Mouse (Mus musculus) spleen, adult 2 months (tissue): Measurements from ENCODE around the gene Auts2. TPM values are rescaled to one million over a fixed set of nuclear protein-coding genes. Genes with fewer than 3 reads are reported as not detected.

Experiments
- DNase-seq, 2 experiments: peaks; one replicate each; pipeline versions ENCODE4 v3.0.0 to v3.0.0-alpha.2; 2012 to 2021; ENCODE audit warnings: low spot score in 2 of 2, low read depth in 1 of 2
- H3K27ac ChIP-seq: fragments of 200-500 bp; 2 replicates; pipeline ENCODE4 v1.5.1; 2012; ENCODE audit warnings: low read length, inconsistent platforms; ENCODE audit not compliant: insufficient read depth
- H3K27me3 ChIP-seq: fragments of 200-500 bp; 2 replicates; pipeline ENCODE4 v1.6.1; 2012; ENCODE audit warnings: mild to moderate bottlenecking, moderate library complexity, low read length, inconsistent platforms; ENCODE audit not compliant: control insufficient read depth, insufficient read depth
- H3K36me3 ChIP-seq: fragments of 200-500 bp; 2 replicates; pipeline ENCODE4 v1.6.1; 2012; ENCODE audit warnings: mild to moderate bottlenecking, low read length, inconsistent platforms; ENCODE audit not compliant: control insufficient read depth, insufficient read depth
- H3K4me1 ChIP-seq: fragments of 200-500 bp; 2 replicates; pipeline ENCODE4 v1.6.1; 2011; ENCODE audit warnings: inconsistent platforms; ENCODE audit not compliant: control insufficient read depth, insufficient read depth, insufficient read length
- H3K4me3 ChIP-seq: fragments of 200-500 bp; 2 replicates; pipeline ENCODE4 v1.5.1; 2011; ENCODE audit warnings: mild to moderate bottlenecking, inconsistent platforms; ENCODE audit not compliant: insufficient read depth, insufficient read length; ENCODE audit errors: extremely low read depth
- CTCF ChIP-seq: fragments of 200-500 bp; IDR thresholded peaks from 2 replicates; pipeline ENCODE4 v1.5.1; 2011; ENCODE audit warnings: mild to moderate bottlenecking, inconsistent platforms; ENCODE audit not compliant: insufficient read depth, insufficient read length, insufficient replicate concordance; ENCODE audit errors: extremely low read depth
- POLR2A ChIP-seq: fragments of 200-500 bp; IDR thresholded peaks from 2 replicates; pipeline ENCODE4 v1.6.1; 2011; ENCODE audit warnings: low read depth, low read length, inconsistent platforms
- WGBS: fragments of 180-500 bp; shearing (Covaris S2); methylation state at CpG from one replicate; pipeline ENCODE4 v1.1.7; 2018; 5-methylcytosine and 5-hydroxymethylcytosine counted together
- polyA plus RNA-seq: library from polyadenylated mRNA; depleted of rRNA; stranded (reverse); fragments of >200 nt; gene quantifications from 2 replicates; pipeline ENCODE4 v1.2.3, GENCODE M21; 2012

The Auts2 gene
- polyA plus RNA-seq, 1 experiment = 1.3 TPM

GRCm38 (mm10) chr5:131813952-131814502 lies 729.1 kb downstream of the Auts2 start:
- Histone ChIP-seq H3K4me1 (no peaks in the 10 kb centered on the region), H3K27me3 (no peaks in the 10 kb centered on the region), H3K27ac (no peak overlapping the region), H3K36me3 (no peaks in the 10 kb centered on the region), H3K4me3 (no peak overlapping the region)
- 76% methylated on average over 10 of the region's 10 CpGs for WGBS
- no peak for TF ChIP-seq CTCF
- DNase-seq = no peak

DNA sequence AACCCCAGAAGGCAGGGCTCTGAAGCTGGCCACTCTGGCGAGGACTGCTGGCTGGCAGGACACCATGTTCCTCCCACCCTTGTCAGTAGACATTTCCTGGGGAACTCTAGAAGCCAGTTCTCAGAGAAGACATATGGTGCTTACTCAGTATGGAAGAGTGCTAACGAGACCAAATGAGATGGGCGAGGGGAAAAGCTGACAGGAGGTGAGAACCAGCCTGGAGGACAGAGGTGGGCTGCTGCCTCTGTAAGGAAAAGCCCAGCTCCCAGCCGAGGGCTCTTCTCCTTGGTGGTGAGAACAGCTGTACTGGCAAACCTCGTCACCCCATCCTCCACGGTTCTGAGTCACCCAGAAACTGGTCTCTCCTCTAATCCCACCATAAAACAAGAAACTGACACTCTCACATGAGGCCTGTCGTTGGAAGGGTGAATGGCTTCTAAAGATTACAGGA lies 729.8 kb downstream of the Auts2 start:
- H3K4me1 ChIP-seq = no peaks in the 10 kb centered on the region
- H3K4me3 ChIP-seq = no peak overlapping the region
- H3K27ac ChIP-seq = no peak overlapping the region
- no peak for DNase-seq
- 65% methylated on average over 7 of the region's 7 CpGs for WGBS
- no peaks in the 10 kb centered on the region for H3K27me3 ChIP-seq
- TF ChIP-seq POLR2A = no peak
- TF ChIP-seq CTCF = no peak
- H3K36me3 ChIP-seq = no peaks in the 10 kb centered on the region

- no peak for TF ChIP-seq POLR2A
- TF ChIP-seq CTCF = no peak
- Histone ChIP-seq H3K4me1 (no peaks in the 10 kb centered on the region), H3K4me3 (no peak overlapping the region), H3K36me3 (no peaks in the 10 kb centered on the region), H3K27ac (no peak overlapping the region), H3K27me3 (no peaks in the 10 kb centered on the region)
- 90% methylated on average over 10 of the region's 10 CpGs for WGBS
- no peak for DNase-seq
Observed at GRCm38 (mm10) chr5:131812483-131813063, 730.6 kb downstream of the Auts2 start.

GRCm38 (mm10) chr5:131806350-131806749 lies 736.8 kb downstream of the Auts2 start:
- H3K4me3 ChIP-seq = no peak overlapping the region
- H3K36me3 ChIP-seq = no peaks in the 10 kb centered on the region
- H3K27me3 ChIP-seq = no peaks in the 10 kb centered on the region
- no peak overlapping the region for H3K27ac ChIP-seq
- TF ChIP-seq POLR2A (no peak), CTCF (no peak)
- no peaks in the 10 kb centered on the region for H3K4me1 ChIP-seq
- no peak for DNase-seq
- WGBS = 79% methylated on average over 2 of the region's 2 CpGs

GRCm38 (mm10) chr5:131805277-131805676 lies 737.9 kb downstream of the Auts2 start:
- TF ChIP-seq CTCF = no peak
- no peak for TF ChIP-seq POLR2A
- no peak overlapping the region for H3K4me3 ChIP-seq
- no peak for DNase-seq
- H3K27me3 ChIP-seq = no peaks in the 10 kb centered on the region
- 81% methylated on average over 4 of the region's 4 CpGs for WGBS
- no peaks in the 10 kb centered on the region for H3K4me1 ChIP-seq
- no peak overlapping the region for H3K27ac ChIP-seq
- H3K36me3 ChIP-seq = no peaks in the 10 kb centered on the region

DNA sequence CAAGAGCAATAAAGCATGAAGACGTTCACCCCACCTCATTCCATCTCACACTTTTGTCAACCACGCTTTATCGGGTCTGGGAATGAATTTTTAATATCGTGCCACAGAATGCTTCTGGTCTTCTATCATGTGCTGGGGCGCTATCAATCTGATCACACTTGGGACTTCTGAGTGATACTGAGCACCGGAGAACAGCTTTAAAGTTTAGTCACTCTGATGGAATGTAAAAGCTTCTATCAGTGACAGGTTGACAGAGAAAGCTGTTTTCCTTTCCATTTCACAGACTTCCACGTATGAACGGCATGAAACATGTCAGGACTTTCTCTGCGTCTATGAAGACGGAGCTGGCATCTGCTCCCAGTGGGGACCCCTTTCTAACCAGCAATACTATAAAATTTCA lies 739.5 kb downstream of the Auts2 start:
- no peak for DNase-seq
- Histone ChIP-seq H3K4me1 (no peaks in the 10 kb centered on the region), H3K27ac (no peak overlapping the region), H3K4me3 (no peak overlapping the region), H3K27me3 (no peaks in the 10 kb centered on the region), H3K36me3 (no peaks in the 10 kb centered on the region)
- TF ChIP-seq CTCF (no peak), POLR2A (no peak)
- 88% methylated on average over 10 of the region's 10 CpGs for WGBS

GRCm38 (mm10) chr5:131802340-131803036 lies 740.7 kb downstream of the Auts2 start:
- DNase-seq = no peak
- Histone ChIP-seq H3K4me3 (no peak overlapping the region), H3K27me3 (no peaks in the 10 kb centered on the region), H3K4me1 (no peaks in the 10 kb centered on the region), H3K27ac (no peak overlapping the region), H3K36me3 (no peaks in the 10 kb centered on the region)
- TF ChIP-seq CTCF = no peak
- no peak for TF ChIP-seq POLR2A
- WGBS = 83% methylated on average over 6 of the region's 6 CpGs
